Mouse (Mus musculus): ENCODE measurements around the gene Vmn1r137. TPM values are rescaled to one million over a fixed set of nuclear protein-coding genes. Genes with fewer than 3 reads are reported as not detected.

Gene Vmn1r137
- not detected in 2 replicates for polyA plus RNA-seq (2012; rRNA removed)

GRCm38 (mm10) chr7:21994287-21994686, at the start of gene Vmn1r137:
Gene Vmn1r137 (plus strand): TSS chr7:21994587.

GRCm38 (mm10) chr7:22028797-22029196, 34.4 kb downstream of the Vmn1r137 start, which contains the start of gene Vmn1r138:
Gene Vmn1r138 (minus strand): TSS chr7:22028897.

Other genes starting within 250 kb of the Vmn1r137 start
- not detected in 2 replicates for gene Gm4175, start 233.1 kb upstream of the Vmn1r137 start, polyA plus RNA-seq (2012; rRNA removed)
- gene Gm4177, start 197.9 kb upstream of the Vmn1r137 start, polyA plus RNA-seq (2012; rRNA removed), result not detected in 2 replicates
- gene Vmn1r135, start 162.2 kb upstream of the Vmn1r137 start, polyA plus RNA-seq (2012; rRNA removed), result not detected in 2 replicates
- gene Gm5725, start 150.3 kb upstream of the Vmn1r137 start, polyA plus RNA-seq (2012; rRNA removed), result not detected in 2 replicates
- gene Gm5891, start 73.3 kb upstream of the Vmn1r137 start, polyA plus RNA-seq (2012; rRNA removed), result not detected in 2 replicates
- not detected in 2 replicates for gene Vmn1r138, start 34.3 kb downstream of the Vmn1r137 start, polyA plus RNA-seq (2012; rRNA removed)
- not detected in 2 replicates for gene Gm6176, start 61.7 kb downstream of the Vmn1r137 start, polyA plus RNA-seq (2012; rRNA removed)
- not detected in 2 replicates for gene Vmn1r139, start 74.5 kb downstream of the Vmn1r137 start, polyA plus RNA-seq (2012; rRNA removed)
- gene Gm16451, start 123.7 kb downstream of the Vmn1r137 start, polyA plus RNA-seq (2012; rRNA removed), result not detected in 2 replicates
- gene Gm10666, start 140.2 kb downstream of the Vmn1r137 start, polyA plus RNA-seq (2012; rRNA removed), result not detected in 2 replicates
- gene Vmn1r142, start 169.4 kb downstream of the Vmn1r137 start, polyA plus RNA-seq (2012; rRNA removed), result not detected in 2 replicates
- not detected in 2 replicates for gene Vmn1r143, start 194.8 kb downstream of the Vmn1r137 start, polyA plus RNA-seq (2012; rRNA removed)
- gene Gm8653, start 206.7 kb downstream of the Vmn1r137 start, polyA plus RNA-seq (2012; rRNA removed), result not detected in 2 replicates
- not detected in 2 replicates for gene Gm8453, start 234.9 kb downstream of the Vmn1r137 start, polyA plus RNA-seq (2012; rRNA removed)

Data from liver, embryonic 18 days (tissue).